Mouse (Mus musculus) cerebellum, adult 11-12 months (tissue): ENCODE measurements around the gene Arl8a.

Source experiments
- DNase-seq: peaks from one replicate; pipeline ENCODE4 v3.0.0; 2022

Arl8a gene

GRCm38 (mm10) chr1:135204196-135205126, 57.8 kb downstream of the Arl8a start:
- no peak for DNase-seq

GRCm38 (mm10) chr1:135205257-135205656, 58.6 kb downstream of the Arl8a start:
- DNase-seq = no peak
